Mouse (Mus musculus) CH12.LX (cell line): Measurements from ENCODE around the gene Btbd2. TPM values are rescaled to one million over a fixed set of nuclear protein-coding genes. Genes with fewer than 3 reads are reported as not detected.
A peak's percentile ranks its signal among the peaks of the same experiment; 100 is the strongest.

Experiments used
- DNase-seq: peaks from one replicate; pipeline ENCODE4 v3.0.0-alpha.2; 2013; ENCODE audit errors: extremely low read depth
- H3K27ac ChIP-seq: 2 replicates; pipeline ENCODE4 v1.5.1; 2012; ENCODE audit warnings: low read depth, mild to moderate bottlenecking, control low read depth, moderate library complexity; ENCODE audit not compliant: insufficient read depth
- H3K27me3 ChIP-seq: replicated peaks from 2 replicates; pipeline ENCODE3; 2012; ENCODE audit warnings: inconsistent platforms
- H3K36me3 ChIP-seq, 2 experiments: replicated peaks in 1 of 2; 2 replicates each; pipeline versions ENCODE3 to v1.6.1; 2012; ENCODE audit warnings: inconsistent platforms in 1 of 2, low read length in 1 of 2, mild to moderate bottlenecking in 1 of 2, mixed read lengths in 1 of 2, moderate library complexity in 1 of 2; ENCODE audit not compliant: control insufficient read depth in 1 of 2, insufficient read depth in 1 of 2
- H3K4me1 ChIP-seq, 2 experiments: 2 replicates each; pipeline ENCODE4 v1.6.1; 2012; ENCODE audit warnings: inconsistent platforms in 1 of 2, moderate library complexity in 1 of 2; ENCODE audit not compliant: insufficient read depth in 2 of 2, control insufficient read depth in 1 of 2
- H3K4me2 ChIP-seq: 2 replicates; pipeline ENCODE4 v1.6.1; 2012; ENCODE audit warnings: low read depth, mild to moderate bottlenecking, control low read depth; ENCODE audit not compliant: poor library complexity, insufficient read depth, severe bottlenecking
- H3K4me3 ChIP-seq, 3 experiments: fragments of 150-350 bp in 1 of 3; sonication (generic) in 1 of 3; replicated peaks in 1 of 3; 2 replicates each; pipeline versions ENCODE3 to v1.5.1; 2011 to 2012; ENCODE audit warnings: low read depth in 2 of 3, low read length in 2 of 3, mild to moderate bottlenecking in 2 of 3, moderate library complexity in 2 of 3, control low read depth in 1 of 3, improper control_type of control experiment in 1 of 3, inconsistent platforms in 1 of 3, mixed read lengths in 1 of 3; ENCODE audit not compliant: poor library complexity in 1 of 3
- H3K79me2 ChIP-seq: replicated peaks from 2 replicates; pipeline ENCODE4 v1.6.1; 2012; ENCODE audit warnings: mild to moderate bottlenecking, moderate library complexity; ENCODE audit not compliant: control insufficient read depth, poor library complexity, insufficient read depth, severe bottlenecking; ENCODE audit errors: extremely low read depth
- H3K9ac ChIP-seq: 2 replicates; pipeline ENCODE4 v1.6.1; 2012; ENCODE audit warnings: low read depth, mild to moderate bottlenecking, control low read depth, moderate library complexity; ENCODE audit not compliant: insufficient read depth
- H3K9me3 ChIP-seq: replicated peaks from 2 replicates; pipeline ENCODE3; 2012; ENCODE audit warnings: low read length, inconsistent platforms, mixed read lengths
- CHD1 ChIP-seq: IDR thresholded peaks from 2 replicates; pipeline ENCODE4 v1.6.1; 2012; ENCODE audit warnings: low read depth, low read length, improper control_type of control experiment, inconsistent platforms
- CTCF ChIP-seq, 2 experiments: IDR thresholded peaks in 1 of 2; conservative IDR thresholded peaks in 1 of 2; 2 replicates each; pipeline ENCODE4 v1.5.1; 2011 to 2012; ENCODE audit warnings: low read depth in 2 of 2, low read length in 2 of 2, improper control_type of control experiment in 1 of 2, inconsistent platforms in 1 of 2, mild to moderate bottlenecking in 1 of 2, moderate library complexity in 1 of 2
- ELF1 ChIP-seq: IDR thresholded peaks from 2 replicates; pipeline ENCODE4 v1.6.1; 2014; ENCODE audit warnings: low read depth, mild to moderate bottlenecking, inconsistent platforms, low read length, improper control_type of control experiment
- ETS1 ChIP-seq: conservative IDR thresholded peaks from 2 replicates; pipeline ENCODE4 v1.6.1; 2012; ENCODE audit warnings: low read depth, mild to moderate bottlenecking, inconsistent platforms, low read length, improper control_type of control experiment, moderate library complexity
- HCFC1 ChIP-seq: IDR thresholded peaks from 2 replicates; pipeline ENCODE4 v1.6.1; 2012; ENCODE audit warnings: low read depth, mild to moderate bottlenecking, inconsistent platforms, low read length, improper control_type of control experiment
- MXI1 ChIP-seq: IDR thresholded peaks from 2 replicates; pipeline ENCODE4 v1.6.1; 2011; ENCODE audit warnings: mild to moderate bottlenecking, low read depth, low read length, improper control_type of control experiment
- MYC ChIP-seq: IDR thresholded peaks from 2 replicates; pipeline ENCODE4 v1.6.1; 2011; ENCODE audit warnings: low read depth, mild to moderate bottlenecking, improper control_type of control experiment, low read length
- NELFE ChIP-seq: IDR thresholded peaks from 2 replicates; pipeline ENCODE4 v1.6.1; 2011; ENCODE audit warnings: low read depth, low read length, improper control_type of control experiment
- NRF1 ChIP-seq: IDR thresholded peaks from 2 replicates; pipeline ENCODE4 v1.6.1; 2014; ENCODE audit warnings: low read depth, mild to moderate bottlenecking, inconsistent platforms, low read length, improper control_type of control experiment, moderate library complexity
- PAX5 ChIP-seq: IDR thresholded peaks from 2 replicates; pipeline ENCODE4 v1.6.1; 2012; ENCODE audit warnings: low read length, inconsistent platforms, mixed read lengths
- POLR2A ChIP-seq: IDR thresholded peaks from 2 replicates; pipeline ENCODE4 v1.6.1; 2011; ENCODE audit warnings: low read depth, mild to moderate bottlenecking, improper control_type of control experiment, low read length
- RAD21 ChIP-seq: IDR thresholded peaks from 2 replicates; pipeline ENCODE4 v1.6.1; 2011; ENCODE audit warnings: low read depth, mild to moderate bottlenecking, low read length, improper control_type of control experiment, moderate library complexity
- RCOR1 ChIP-seq: conservative IDR thresholded peaks from 2 replicates; pipeline ENCODE4 v1.6.1; 2012; ENCODE audit warnings: low read depth, mild to moderate bottlenecking, inconsistent platforms, low read length, improper control_type of control experiment
- TCF12 ChIP-seq: IDR thresholded peaks from 2 replicates; pipeline ENCODE4 v1.6.1; 2014; ENCODE audit warnings: low read depth, mild to moderate bottlenecking, inconsistent platforms, low read length, improper control_type of control experiment
- UBTF ChIP-seq: IDR thresholded peaks from 2 replicates; pipeline ENCODE4 v1.6.1; 2012; ENCODE audit warnings: low read depth, mild to moderate bottlenecking, inconsistent platforms, low read length, improper control_type of control experiment, moderate library complexity
- USF1 ChIP-seq: IDR thresholded peaks from 2 replicates; pipeline ENCODE4 v1.6.1; 2014; ENCODE audit warnings: low read depth, mild to moderate bottlenecking, inconsistent platforms, low read length, improper control_type of control experiment
- USF2 ChIP-seq: conservative IDR thresholded peaks from 2 replicates; pipeline ENCODE4 v1.6.1; 2011; ENCODE audit warnings: low read depth, low read length, improper control_type of control experiment
- ZKSCAN1 ChIP-seq: IDR thresholded peaks from 2 replicates; pipeline ENCODE4 v1.6.1; 2012; ENCODE audit warnings: low read depth, inconsistent platforms, low read length, improper control_type of control experiment, borderline replicate concordance
- ZMIZ1 ChIP-seq: IDR thresholded peaks from 2 replicates; pipeline ENCODE4 v1.6.1; 2012; ENCODE audit warnings: low read depth, mild to moderate bottlenecking, inconsistent platforms, low read length, improper control_type of control experiment
- ZNF384 ChIP-seq: IDR thresholded peaks from 2 replicates; pipeline ENCODE4 v1.6.1; 2012; ENCODE audit warnings: low read depth, low read length, improper control_type of control experiment, inconsistent platforms
- dilution Hi-C: fragments of 300-500 bp; cut with MboI; formaldehyde crosslinking; loops from 2 replicates; pipeline ENCODE4 v1.14.3; 2020; ENCODE audit warnings: low sequenced_read_pairs; ENCODE audit not compliant: extremely low pct_unique_long_range_greater_than_20kb, extremely low pct_ligation_motif_present
- in situ Hi-C: fragments of 300-500 bp; cut with MboI; formaldehyde crosslinking; loops from 3 replicates; pipeline ENCODE4 v1.14.3; 2019; ENCODE audit warnings: low sequenced_read_pairs, low pct_ligation_motif_present, low pct_unique_long_range_greater_than_20kb, mixed read lengths
- polyA plus RNA-seq: library from polyadenylated mRNA; unstranded; fragments of >175 nt; gene quantifications from 2 replicates; pipeline ENCODE4 v1.2.1, GENCODE M21; 2012; ENCODE audit warnings: low read depth; ENCODE audit not compliant: insufficient read length
- total RNA-seq, 2 experiments: library from RNA; depleted of rRNA; stranded (reverse); fragments of 300-350 nt in 1 of 2; fragments of >200 nt in 1 of 2; gene quantifications; 2 replicates each; pipeline ENCODE4 v1.2.3; 2012 to 2014

Gene Btbd2
- total and polyA plus RNA-seq, 3 experiments = 11.1 to 26.2 (median 19.4) TPM

DNA sequence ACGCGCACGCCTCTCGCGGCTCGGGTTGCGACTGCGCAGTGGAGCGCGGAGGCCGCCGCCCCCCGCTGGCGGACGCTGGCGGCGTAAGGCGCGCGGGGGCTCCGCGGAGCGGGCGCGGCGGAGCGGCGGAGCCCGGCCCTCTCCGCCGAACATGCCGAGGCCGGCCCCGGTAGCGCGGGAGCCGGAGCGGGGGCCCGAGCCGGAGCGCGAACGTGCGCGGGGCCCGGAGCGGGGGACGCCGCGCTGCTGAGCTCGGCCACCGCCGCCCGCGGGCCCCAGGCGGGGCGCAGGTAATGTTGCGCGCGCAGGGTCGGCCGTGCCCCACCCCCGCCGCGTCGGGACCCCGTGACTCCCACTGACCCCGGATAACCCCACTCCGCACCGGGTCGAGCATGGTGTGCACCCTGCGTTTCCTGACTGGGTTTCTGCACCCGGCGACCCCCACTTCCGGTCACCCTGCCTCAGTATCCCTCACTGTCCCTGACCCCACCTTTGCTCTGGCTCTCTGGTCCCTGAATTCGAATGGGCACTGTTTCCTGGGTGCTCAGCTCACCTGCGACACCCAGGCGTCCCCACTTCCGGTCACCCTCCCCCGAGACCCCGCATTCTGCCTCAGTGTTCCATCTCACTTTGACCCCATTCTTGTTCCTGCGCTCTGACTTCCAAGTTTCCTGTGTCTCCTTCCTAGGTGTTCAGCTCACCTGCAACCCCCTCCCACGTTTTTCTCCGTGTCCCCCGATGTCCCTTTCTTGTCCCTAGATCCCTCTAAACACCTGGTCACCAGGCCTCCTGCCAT, 34.0 kb downstream of the Btbd2 start, which contains the start of gene Csnk1g2:
TSS of gene Csnk1g2 (plus strand) at position 178 of the 796 bp plus-strand sequence.
- Histone ChIP-seq H3K4me3 (peak within 1 kb of the TSS; percentile 87 to 99 (median 99)), H3K9me3 (no peaks in the 10 kb centered on the region), H3K27me3 (no peaks in the 10 kb centered on the region), H3K9ac (peak within 1 kb of the TSS; percentile 99), H3K4me1 (peaks cover 27 to 49% of the 10 kb centered on the region in 2 experiments), H3K4me2 (peak within 1 kb of the TSS; percentile 98), H3K27ac (peak within 1 kb of the TSS; percentile 80), H3K79me2 (peaks cover 32% of the 10 kb centered on the region), H3K36me3 (peaks cover 3 to 33% of the 10 kb centered on the region in 2 experiments)
- DNase-seq = peak; percentile 39
- TF ChIP-seq MYC (no peak), NRF1 (peak; percentile 96), MXI1 (no peak), ZKSCAN1 (no peak), NELFE (peak; percentile 56), RAD21 (no peak), UBTF (no peak), ETS1 (no peak; the same call in 1 of the 2 replicates), ZMIZ1 (0 out of 2 replicates have a peak, but pooled peaks have one; percentile 16), ZNF384 (no peak), HCFC1 (peak; percentile 41), RCOR1 (no peak), CHD1 (no peak), TCF12 (0 out of 2 replicates have a peak, but pooled peaks have one; percentile 37), ELF1 (peak; percentile 51; the same call in 1 of the 2 replicates), USF1 (peak; percentile 18; the same call in 1 of the 2 replicates), POLR2A (no peak; the same call in 1 of the 2 replicates), PAX5 (no peak), CTCF (conservative IDR thresholded peaks at IDR 0.05 in 1 of 2, IDR thresholded peaks at IDR 0.05 in 1 of 2; ENCODE audit: low read depth in 2 of 2, low read length in 2 of 2) (no peak), USF2 (no peak)
- dilution Hi-C loops = no loop called here
- in situ Hi-C loops = no loop called here
